Mouse (Mus musculus): ENCODE results near the gene Fam19a5.

GRCm38 (mm10) chr15:87661954-87662353 lies 117.9 kb downstream of the Fam19a5 start:
- TF ChIP-seq CTCF (IDR thresholded peaks at IDR 0.05; ENCODE audit: borderline replicate concordance, extremely low read depth, insufficient read depth, insufficient read length) = no peak
- no peak for TF ChIP-seq POLR2A (IDR thresholded peaks at IDR 0.05; ENCODE audit: borderline replicate concordance, extremely low read depth, insufficient read depth, insufficient read length, poor library complexity, severe bottlenecking)
